Mouse (Mus musculus): Measurements from ENCODE around the gene Hdac7. TPM values are rescaled to one million over a fixed set of nuclear protein-coding genes. Genes with fewer than 3 reads are reported as not detected.

The Hdac7 gene
- polyA plus RNA-seq, 1 experiment from 2014 or later = 25.4 TPM

GRCm38 (mm10) chr15:97793386-97794153 lies 50.7 kb downstream of the Hdac7 start:
- H3K9me3 ChIP-seq (ENCODE audit: control insufficient read depth, low read length) = no peaks in the 10 kb centered on the region
- no peak overlapping the region for H3K4me2 ChIP-seq (ENCODE audit: low read depth, severe bottlenecking)
- DNase-seq (ENCODE audit: low spot score) (no peak), ATAC-seq (ENCODE audit: insufficient number of reproducible peaks, low FRiP score, low TSS enrichment, low read depth) (no peak)
- H3K4me3 ChIP-seq (ENCODE audit: low read depth, low read length) = no peak overlapping the region
- no peaks in the 10 kb centered on the region for H3K27me3 ChIP-seq (ENCODE audit: control insufficient read depth, insufficient read depth, low read length)
- peaks cover 8% of the 10 kb centered on the region; the same call in 1 of the 2 replicates for H3K36me3 ChIP-seq (ENCODE audit: control insufficient read depth, insufficient read depth, low read length)
- no peak overlapping the region for H3K27ac ChIP-seq (replicated peaks; ENCODE audit: low read depth, low read length)
- no peaks in the 10 kb centered on the region for H3K4me1 ChIP-seq (ENCODE audit: control insufficient read depth, insufficient read depth, low read length)
- 90% methylated on average over 18 of the region's 18 CpGs for WGBS
- no peak overlapping the region for H3K9ac ChIP-seq (ENCODE audit: low read length)

GRCm38 (mm10) chr15:97791126-97791700 lies 53.1 kb downstream of the Hdac7 start:
- H3K4me3 ChIP-seq (ENCODE audit: low read depth, low read length) = no peak overlapping the region
- peaks cover 8% of the 10 kb centered on the region; the same call in 1 of the 2 replicates for H3K36me3 ChIP-seq (ENCODE audit: control insufficient read depth, insufficient read depth, low read length)
- DNase-seq (ENCODE audit: low spot score) = no peak
- H3K4me2 ChIP-seq (ENCODE audit: low read depth, severe bottlenecking) = no peak overlapping the region
- 93% methylated on average over 11 of the region's 11 CpGs for WGBS
- no peak for ATAC-seq (ENCODE audit: insufficient number of reproducible peaks, low FRiP score, low TSS enrichment, low read depth)
- no peak overlapping the region for H3K27ac ChIP-seq (replicated peaks; ENCODE audit: low read depth, low read length)
- no peaks in the 10 kb centered on the region for H3K27me3 ChIP-seq (ENCODE audit: control insufficient read depth, insufficient read depth, low read length)
- H3K9ac ChIP-seq (ENCODE audit: low read length) = no peak overlapping the region
- no peaks in the 10 kb centered on the region for H3K4me1 ChIP-seq (ENCODE audit: control insufficient read depth, insufficient read depth, low read length)
- no peaks in the 10 kb centered on the region for H3K9me3 ChIP-seq (ENCODE audit: control insufficient read depth, low read length)

- Histone ChIP-seq H3K4me1 (ENCODE audit: control insufficient read depth, insufficient read depth, low read length) (no peaks in the 10 kb centered on the region), H3K27ac (replicated peaks; ENCODE audit: low read depth, low read length) (no peak overlapping the region), H3K36me3 (ENCODE audit: control insufficient read depth, insufficient read depth, low read length) (peaks cover 7% of the 10 kb centered on the region; the same call in 1 of the 2 replicates), H3K4me3 (ENCODE audit: low read depth, low read length) (no peak overlapping the region), H3K4me2 (ENCODE audit: low read depth, severe bottlenecking) (no peak overlapping the region), H3K27me3 (ENCODE audit: control insufficient read depth, insufficient read depth, low read length) (no peaks in the 10 kb centered on the region), H3K9ac (ENCODE audit: low read length) (no peak overlapping the region), H3K9me3 (ENCODE audit: control insufficient read depth, low read length) (no peaks in the 10 kb centered on the region)
- DNase-seq (ENCODE audit: low spot score) = peak; percentile 71
- ATAC-seq (ENCODE audit: insufficient number of reproducible peaks, low FRiP score, low TSS enrichment, low read depth) = 0 out of 2 replicates have a peak, but pooled peaks have one; percentile 27
- WGBS = 54% methylated on average over 20 of the region's 20 CpGs
Observed at GRCm38 (mm10) chr15:97789761-97790505, 54.4 kb downstream of the Hdac7 start.

- ATAC-seq (ENCODE audit: insufficient number of reproducible peaks, low FRiP score, low TSS enrichment, low read depth) (no peak), DNase-seq (ENCODE audit: low spot score) (no peak)
- H3K9me3 ChIP-seq (ENCODE audit: control insufficient read depth, low read length) = no peaks in the 10 kb centered on the region
- no peak overlapping the region for H3K4me2 ChIP-seq (ENCODE audit: low read depth, severe bottlenecking)
- no peaks in the 10 kb centered on the region for H3K27me3 ChIP-seq (ENCODE audit: control insufficient read depth, insufficient read depth, low read length)
- H3K9ac ChIP-seq (ENCODE audit: low read length) = no peak overlapping the region
- H3K4me3 ChIP-seq (ENCODE audit: low read depth, low read length) = no peak overlapping the region
- 64% methylated on average over 6 of the region's 6 CpGs for WGBS
- H3K27ac ChIP-seq (replicated peaks; ENCODE audit: low read depth, low read length) = peak overlapping the region; percentile 21; the same call in 1 of the 2 replicates
- no peaks in the 10 kb centered on the region; the same call in 1 of the 2 replicates for H3K36me3 ChIP-seq (ENCODE audit: control insufficient read depth, insufficient read depth, low read length)
- 0 out of 2 replicates have a peak, but pooled peaks cover 3% of the 10 kb centered on the region for H3K4me1 ChIP-seq (ENCODE audit: control insufficient read depth, insufficient read depth, low read length)
Observed at GRCm38 (mm10) chr15:97788821-97789220, 55.5 kb downstream of the Hdac7 start.

GRCm38 (mm10) chr15:97787799-97788667 lies 56.3 kb downstream of the Hdac7 start:
- H3K4me3 ChIP-seq (ENCODE audit: low read depth, low read length) = no peak overlapping the region
- DNase-seq (ENCODE audit: low spot score) = no peak
- 0 out of 2 replicates have a peak, but pooled peaks cover 3% of the 10 kb centered on the region for H3K4me1 ChIP-seq (ENCODE audit: control insufficient read depth, insufficient read depth, low read length)
- H3K27me3 ChIP-seq (ENCODE audit: control insufficient read depth, insufficient read depth, low read length) = no peaks in the 10 kb centered on the region
- no peak for ATAC-seq (ENCODE audit: insufficient number of reproducible peaks, low FRiP score, low TSS enrichment, low read depth)
- H3K9ac ChIP-seq (ENCODE audit: low read length) = no peak overlapping the region
- 75% methylated on average over 19 of the region's 19 CpGs for WGBS
- H3K9me3 ChIP-seq (ENCODE audit: control insufficient read depth, low read length) = no peaks in the 10 kb centered on the region
- no peaks in the 10 kb centered on the region; the same call in 1 of the 2 replicates for H3K36me3 ChIP-seq (ENCODE audit: control insufficient read depth, insufficient read depth, low read length)
- H3K27ac ChIP-seq (replicated peaks; ENCODE audit: low read depth, low read length) = no peak overlapping the region; the same call in 1 of the 2 replicates
- no peak overlapping the region for H3K4me2 ChIP-seq (ENCODE audit: low read depth, severe bottlenecking)

- no peak overlapping the region for H3K9ac ChIP-seq (ENCODE audit: low read length)
- ATAC-seq (ENCODE audit: insufficient number of reproducible peaks, low FRiP score, low TSS enrichment, low read depth) = no peak
- no peak overlapping the region for H3K4me3 ChIP-seq (ENCODE audit: low read depth, low read length)
- peaks cover 7% of the 10 kb centered on the region; the same call in 1 of the 2 replicates for H3K4me1 ChIP-seq (ENCODE audit: control insufficient read depth, insufficient read depth, low read length)
- no peaks in the 10 kb centered on the region for H3K36me3 ChIP-seq (ENCODE audit: control insufficient read depth, insufficient read depth, low read length)
- no peaks in the 10 kb centered on the region for H3K27me3 ChIP-seq (ENCODE audit: control insufficient read depth, insufficient read depth, low read length)
- H3K4me2 ChIP-seq (ENCODE audit: low read depth, severe bottlenecking) = 0 out of 2 replicates have a peak overlapping the region, but pooled peaks have one; percentile 0
- 87% methylated on average over 7 of the region's 7 CpGs for WGBS
- no peak for DNase-seq (ENCODE audit: low spot score)
- H3K27ac ChIP-seq (replicated peaks; ENCODE audit: low read depth, low read length) = no peak overlapping the region
- H3K9me3 ChIP-seq (ENCODE audit: control insufficient read depth, low read length) = no peaks in the 10 kb centered on the region
Observed at GRCm38 (mm10) chr15:97787148-97787798, 57.0 kb downstream of the Hdac7 start.

GRCm38 (mm10) chr15:97786412-97787112 lies 57.7 kb downstream of the Hdac7 start:
- no peaks in the 10 kb centered on the region for H3K36me3 ChIP-seq (ENCODE audit: control insufficient read depth, insufficient read depth, low read length)
- H3K4me2 ChIP-seq (ENCODE audit: low read depth, severe bottlenecking) = no peak overlapping the region
- ATAC-seq (ENCODE audit: insufficient number of reproducible peaks, low FRiP score, low TSS enrichment, low read depth) (no peak), DNase-seq (ENCODE audit: low spot score) (no peak)
- H3K4me3 ChIP-seq (ENCODE audit: low read depth, low read length) = no peak overlapping the region
- no peaks in the 10 kb centered on the region for H3K9me3 ChIP-seq (ENCODE audit: control insufficient read depth, low read length)
- peaks cover 8% of the 10 kb centered on the region for H3K4me1 ChIP-seq (ENCODE audit: control insufficient read depth, insufficient read depth, low read length)
- H3K9ac ChIP-seq (ENCODE audit: low read length) = no peak overlapping the region
- 82% methylated on average over 10 of the region's 10 CpGs for WGBS
- no peak overlapping the region for H3K27ac ChIP-seq (replicated peaks; ENCODE audit: low read depth, low read length)
- no peaks in the 10 kb centered on the region for H3K27me3 ChIP-seq (ENCODE audit: control insufficient read depth, insufficient read depth, low read length)

All from limb, embryonic 11.5 days (tissue).